Comparison of ENCODE assay signal across 9 mouse cellular contexts in genomic region chr2:65566793-65567787, GRCm38 (mm10). TPM values are rescaled to one million over a fixed set of nuclear protein-coding genes. Genes with fewer than 3 reads are reported as not detected.
DNase-seq lines count a peak whose midpoint lies in the region; ATAC-seq lines count a peak whose summit lies in the region.
"Had no signal": no experiment of that assay in that cellular context is flagged by ENCODE, and none has a peak within 500 bp of the region (broad histone marks: within the 10 kb centered on the region; RNA-seq: fewer than 3 reads in every experiment).

TSS of gene Scn3a (minus strand) at chr2:65567627.

- H3K27me3 ChIP-seq in embryonic facial prominence, embryonic 14.5 days (replicated peaks; ENCODE audit: control insufficient read depth, insufficient read depth, low read length): no peaks in the 10 kb centered on the region
- no peaks in the 10 kb centered on the region for H3K27me3 ChIP-seq in hindbrain, embryonic 13.5 days
- H3K27me3 ChIP-seq: liver, embryonic 13.5 days had no signal

- DNase-seq in adrenal gland, postnatal 14 days: peak; percentile 32
- no peak for DNase-seq in adrenal gland, postnatal 4 days (ENCODE audit: low spot score in 2 of 2)
- peak; percentile 74 for DNase-seq in ZHBTc4 (ENCODE audit: low read depth, low spot score)
- DNase-seq in embryonic facial prominence, embryonic 14.5 days (ENCODE audit: low spot score): peak; percentile 78
- peak; percentile 66 to 75 for DNase-seq in layer of hippocampus, postnatal 10 days (ENCODE audit: low spot score in 2 of 2)
- peak; percentile 24 to 58 for DNase-seq in lung, postnatal 4 days
- peak; percentile 48 for DNase-seq in right cerebral cortex, postnatal 14 days
- DNase-seq: liver, embryonic 13.5 days had no signal

- no peak within 1 kb of the TSS for H3K27ac ChIP-seq in embryonic facial prominence, embryonic 14.5 days (replicated peaks; ENCODE audit: low read depth, low read length)
- H3K27ac ChIP-seq in hindbrain, embryonic 13.5 days: peak within 1 kb of the TSS; percentile 92
- H3K27ac ChIP-seq: liver, embryonic 13.5 days had no signal

- H3K4me2 ChIP-seq in embryonic facial prominence, embryonic 14.5 days (ENCODE audit: low read depth, low read length): peak within 1 kb of the TSS; percentile 38
- H3K4me2 ChIP-seq in hindbrain, embryonic 13.5 days: peak within 1 kb of the TSS; percentile 69
- H3K4me2 ChIP-seq: liver, embryonic 13.5 days had no signal

- WGBS in embryonic facial prominence, embryonic 14.5 days: 13% methylated on average over 16 of the region's 16 CpGs
- 11% methylated on average over 16 of the region's 16 CpGs for WGBS in hindbrain, embryonic 13.5 days

- no peaks in the 10 kb centered on the region for H3K36me3 ChIP-seq in embryonic facial prominence, embryonic 14.5 days (ENCODE audit: control insufficient read depth, insufficient read depth, low read length)
- H3K36me3 ChIP-seq in hindbrain, embryonic 13.5 days: no peaks in the 10 kb centered on the region
- H3K36me3 ChIP-seq: liver, embryonic 13.5 days had no signal

- no peak within 1 kb of the TSS for H3K9ac ChIP-seq in embryonic facial prominence, embryonic 14.5 days (ENCODE audit: low read depth, low read length)
- H3K9ac ChIP-seq in hindbrain, embryonic 13.5 days: peak within 1 kb of the TSS; percentile 80
- H3K9ac ChIP-seq: liver, embryonic 13.5 days had no signal

- ATAC-seq in embryonic facial prominence, embryonic 14.5 days (ENCODE audit: low read depth): 0 out of 2 replicates have a peak, but pooled peaks have one; percentile 46
- peak; percentile 74 for ATAC-seq in hindbrain, embryonic 13.5 days (ENCODE audit: low FRiP score)

- H3K4me1 ChIP-seq in embryonic facial prominence, embryonic 14.5 days (ENCODE audit: control insufficient read depth, insufficient read depth, low read length): no peaks in the 10 kb centered on the region
- H3K4me1 ChIP-seq in hindbrain, embryonic 13.5 days (replicated peaks): peaks cover 29% of the 10 kb centered on the region
- H3K4me1 ChIP-seq: liver, embryonic 13.5 days had no signal

- H3K9me3 ChIP-seq in embryonic facial prominence, embryonic 14.5 days (ENCODE audit: control insufficient read depth, low read length): no peaks in the 10 kb centered on the region
- no peaks in the 10 kb centered on the region for H3K9me3 ChIP-seq in hindbrain, embryonic 13.5 days
- H3K9me3 ChIP-seq: liver, embryonic 13.5 days had no signal

- peak within 1 kb of the TSS; percentile 11 for H3K4me3 ChIP-seq in embryonic facial prominence, embryonic 14.5 days (ENCODE audit: low read depth, low read length)
- H3K4me3 ChIP-seq in hindbrain, embryonic 13.5 days: peak within 1 kb of the TSS; percentile 45
- H3K4me3 ChIP-seq: liver, embryonic 13.5 days had no signal

RNA-seq across cellular contexts. Expression of gene Scn3a, which starts in this region (rescaled TPM):
- 6.2 and 8.2 TPM in 2 replicates for total RNA-seq in adrenal gland, postnatal 14 days (2021)
- 10 to 100 TPM in 1 of 2 experiments, 1 to 10 TPM in 1; 8.2 to 11.9 TPM for total RNA-seq in adrenal gland, postnatal 4 days (2021)
- 3.5 and 3.9 TPM in 2 replicates for polyA plus RNA-seq in embryonic facial prominence, embryonic 14.5 days (2014; fragmentation: Nextera tagmentation; extraction: Ambion mirVana)
- polyA plus RNA-seq in hindbrain, embryonic 13.5 days (2015; fragmentation: Nextera tagmentation; extraction: Ambion mirVana): 51.3 and 57.4 TPM in 2 replicates
- total RNA-seq in layer of hippocampus, postnatal 10 days (2021): 10 to 100 TPM; 54.0 to 54.3 TPM

Comparison
In these comparisons a context has a peak if more than half of its experiments do, and no peak if none do; other contexts are left out.
1. RNA of gene Scn3a (polyA plus RNA-seq): 51.3 to 57.4 TPM in hindbrain, embryonic 13.5 days; 3.5 to 3.9 TPM in embryonic facial prominence, embryonic 14.5 days; every median in the first group is over 10 times any median in the second.
2. DNase-seq: peak in adrenal gland, postnatal 14 days (single experiment), ZHBTc4 (single experiment), embryonic facial prominence, embryonic 14.5 days (single experiment), layer of hippocampus, postnatal 10 days (2 of 2), lung, postnatal 4 days (2 of 2) and right cerebral cortex, postnatal 14 days (single experiment); none in adrenal gland, postnatal 4 days (0 of 2).